Mouse (Mus musculus) adrenal gland, postnatal 36 days (tissue): ENCODE data around the gene Nup133. TPM values are rescaled to one million over a fixed set of nuclear protein-coding genes. Genes with fewer than 3 reads are reported as not detected.
"Not testable (repeated sequence)": the region's sequence is repeated elsewhere in the genome, so short reads cannot be mapped to it uniquely, and the experiment has no call there.

Source experiments
- DNase-seq, 2 experiments: peaks; one replicate each; pipeline ENCODE4 v3.0.0; 2021; ENCODE audit warnings: mixed read lengths in 1 of 2
- long read RNA-seq, 2 experiments: library from polyadenylated mRNA; stranded (forward); transcript quantifications; one replicate each; pipeline ENCODE4 v2.0.0; 2021; ENCODE audit warnings: borderline sequencing depth in 2 of 2
- total RNA-seq, 2 experiments: library from RNA; stranded (reverse); gene quantifications; 2 replicates each; pipeline ENCODE4 v1.2.3; 2021

Nup133 gene
- 10 to 100 TPM; 20.5 to 21.0 TPM for total RNA-seq
- long read RNA-seq, experiment 1, full-length matches to known transcripts: 19 of 25 reads
- long read RNA-seq, experiment 1, partial matches to known transcripts: 5 of 25 reads
- long read RNA-seq, experiment 1, other reads (novel, unspliced or antisense): 1 of 25 reads
- long read RNA-seq, experiment 2, full-length matches to known transcripts: 4 of 6 reads
- long read RNA-seq, experiment 2, partial matches to known transcripts: 2 of 6 reads
- long read RNA-seq, experiment 2, other reads (novel, unspliced or antisense): 0 of 6 reads

GRCm38 (mm10) chr8:123948942-123949685 lies at the start of gene Nup133:
Gene Nup133 (minus strand): TSS chr8:123949265.
- DNase-seq: peak; percentile 99

DNA sequence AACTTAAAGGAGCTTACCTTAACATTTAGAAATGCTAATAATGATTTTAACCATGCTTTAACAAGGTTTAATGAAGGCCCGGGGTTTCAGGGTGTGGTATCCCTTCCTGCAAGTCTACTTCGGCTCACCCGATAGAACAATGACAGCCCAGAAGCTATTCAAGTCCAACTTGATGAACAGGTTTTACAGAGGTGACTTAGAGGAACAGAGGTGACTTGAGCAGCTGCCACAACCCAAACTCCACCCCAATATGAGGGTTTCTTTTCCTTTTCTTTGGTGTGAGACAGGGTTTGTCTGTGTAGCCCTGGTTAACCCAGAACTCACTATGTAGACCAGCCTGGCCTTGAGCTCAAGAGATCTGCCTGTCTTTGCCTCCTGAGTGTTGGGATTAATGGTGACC lies 44.9 kb upstream of the Nup133 start:
- no peak for DNase-seq

GRCm38 (mm10) chr8:123993597-123993996 lies 44.5 kb upstream of the Nup133 start:
- no peak for DNase-seq

GRCm38 (mm10) chr8:123992587-123992986 lies 43.5 kb upstream of the Nup133 start:
- no peak for DNase-seq

DNA sequence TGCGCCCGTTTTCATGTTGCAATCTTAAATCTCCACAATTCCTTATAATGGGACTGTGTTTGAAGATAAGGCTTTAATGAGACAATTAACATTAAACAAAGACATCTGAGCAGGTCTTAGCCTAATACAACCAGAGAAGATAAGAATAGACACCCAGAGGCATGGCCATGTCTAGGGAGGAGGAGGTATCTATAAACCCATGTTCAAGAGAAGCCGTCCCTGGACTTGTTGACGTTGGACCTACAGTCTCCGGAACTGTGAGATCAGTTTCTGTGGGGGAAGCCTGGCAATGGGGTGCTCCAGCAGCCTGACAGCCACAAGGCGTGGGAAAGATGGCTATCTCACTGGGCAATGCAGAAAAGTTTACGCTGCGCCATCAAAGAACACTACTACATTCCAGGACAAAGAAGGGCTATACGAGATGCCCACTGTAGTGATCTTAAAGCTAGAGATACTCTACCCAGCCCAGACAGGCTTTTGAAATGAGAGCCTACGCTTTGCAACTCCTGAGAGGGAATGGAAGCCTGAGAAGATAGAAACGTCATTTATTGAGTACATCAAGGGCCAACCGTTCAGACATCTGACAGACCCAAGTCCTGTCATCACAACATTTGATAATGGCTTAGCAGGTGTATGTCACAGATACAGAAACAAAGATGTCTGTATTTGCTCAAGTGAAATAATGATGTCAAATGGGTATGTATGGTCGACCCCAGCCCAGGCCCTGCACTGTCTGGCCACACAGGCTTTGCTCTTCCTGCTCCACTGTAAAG lies 41.4 kb upstream of the Nup133 start:
- no peak for DNase-seq

- DNase-seq: no peak
These were observed 40.1 kb upstream of the Nup133 start for GRCm38 (mm10) chr8:123989128-123989527.

- DNase-seq: no peak
These were observed 39.6 kb upstream of the Nup133 start for GRCm38 (mm10) chr8:123988605-123989038.

DNA sequence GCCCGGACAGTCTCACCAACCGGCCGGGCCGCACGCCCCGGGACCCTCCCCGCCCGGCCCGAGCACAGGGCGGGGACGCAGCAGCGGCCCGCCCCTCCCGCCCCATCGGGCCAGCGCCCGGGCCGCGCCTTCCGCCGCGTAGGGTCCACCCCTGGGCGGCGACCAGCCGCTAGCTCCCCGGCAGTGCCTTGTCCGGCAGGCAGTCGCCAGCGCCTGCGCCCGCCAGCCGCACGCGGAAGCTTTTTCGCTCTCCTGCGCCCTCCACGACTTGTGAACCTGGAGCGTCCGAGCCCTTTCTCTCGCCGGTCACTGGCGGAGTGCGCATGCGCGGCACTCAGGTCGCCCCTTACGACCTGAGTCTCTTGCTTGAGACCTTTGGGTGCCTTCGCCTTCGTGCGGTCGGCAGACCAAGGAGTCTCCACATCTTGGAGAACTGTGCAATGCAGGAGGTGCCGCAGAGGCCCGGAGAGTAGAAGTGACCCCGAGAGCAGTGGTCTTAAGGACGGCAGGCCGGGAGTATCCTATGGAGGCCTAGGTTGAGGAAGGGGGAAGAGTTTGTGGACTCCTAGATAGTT lies 33.8 kb upstream of the Nup133 start, which contains the start of gene Abcb10:
Gene Abcb10 (minus strand): TSS at position 297 of the 575 bp plus-strand sequence.
- peak; percentile 96 for DNase-seq

DNA sequence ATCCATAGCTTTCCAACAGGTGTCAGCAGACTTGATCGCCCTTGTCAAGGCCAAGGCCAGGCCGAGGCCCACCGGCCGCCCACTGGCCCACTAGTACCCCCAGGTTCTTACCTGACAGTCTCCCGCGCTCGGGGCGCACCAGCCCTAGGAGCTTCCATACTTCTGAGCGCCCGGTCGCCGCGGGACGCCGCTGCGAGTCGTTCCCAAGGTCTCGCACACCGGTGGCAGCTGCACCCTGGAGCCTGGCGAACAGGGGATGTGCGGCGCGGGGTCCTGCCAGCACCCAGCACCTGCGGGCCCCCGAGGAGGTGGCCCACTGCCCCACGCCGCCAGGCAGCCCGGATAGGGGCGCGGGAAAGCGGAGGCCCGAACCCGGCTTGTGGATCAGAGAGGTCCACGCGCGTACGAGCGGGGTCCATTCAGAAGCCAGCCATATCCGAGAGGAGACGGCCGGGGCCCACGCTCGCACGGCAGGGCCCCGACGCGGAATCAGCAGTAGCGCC lies 33.3 kb upstream of the Nup133 start:
- DNase-seq: peak; percentile 39

DNA sequence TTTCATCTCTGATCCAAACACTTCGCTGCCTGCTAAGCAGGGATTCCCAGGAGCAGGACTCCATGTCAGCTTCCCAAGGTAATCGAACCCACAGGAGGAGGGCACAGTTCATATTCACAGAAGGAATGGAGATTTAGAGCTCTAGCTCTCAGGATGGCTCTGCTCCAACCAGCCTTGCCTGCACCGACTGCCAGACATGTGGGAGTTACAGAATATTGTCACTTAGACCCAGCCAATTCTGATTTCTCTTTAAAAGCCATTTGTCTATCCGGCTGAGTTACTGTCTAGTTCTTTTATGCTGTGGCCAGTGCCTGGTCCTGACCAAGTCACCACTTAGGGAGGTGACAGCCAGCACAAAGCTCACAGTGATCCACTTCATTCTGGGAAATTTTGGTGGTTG lies 32.6 kb upstream of the Nup133 start:
- no peak for DNase-seq

DNA sequence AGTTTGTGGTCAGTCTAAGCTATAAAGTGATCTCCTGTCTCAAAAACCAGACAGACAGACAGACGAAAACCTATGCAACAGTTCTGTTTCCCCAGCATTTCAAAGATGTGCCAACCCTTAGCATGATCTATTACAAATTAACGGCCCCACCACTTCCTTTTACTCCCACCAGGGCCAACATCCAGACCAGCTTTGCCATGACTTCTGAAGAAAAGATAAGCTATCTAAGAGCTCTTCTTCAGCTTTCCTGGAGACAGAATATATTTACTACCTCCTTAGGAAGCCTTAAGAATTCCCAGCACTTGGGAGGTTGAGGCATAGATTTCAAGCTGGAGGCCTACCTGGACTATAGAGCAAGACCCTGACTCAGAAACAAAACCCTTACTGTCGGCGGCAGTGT lies 31.2 kb upstream of the Nup133 start:
- no peak for DNase-seq

GRCm38 (mm10) chr8:123978926-123979325 lies 29.9 kb upstream of the Nup133 start:
- no peak for DNase-seq

DNA sequence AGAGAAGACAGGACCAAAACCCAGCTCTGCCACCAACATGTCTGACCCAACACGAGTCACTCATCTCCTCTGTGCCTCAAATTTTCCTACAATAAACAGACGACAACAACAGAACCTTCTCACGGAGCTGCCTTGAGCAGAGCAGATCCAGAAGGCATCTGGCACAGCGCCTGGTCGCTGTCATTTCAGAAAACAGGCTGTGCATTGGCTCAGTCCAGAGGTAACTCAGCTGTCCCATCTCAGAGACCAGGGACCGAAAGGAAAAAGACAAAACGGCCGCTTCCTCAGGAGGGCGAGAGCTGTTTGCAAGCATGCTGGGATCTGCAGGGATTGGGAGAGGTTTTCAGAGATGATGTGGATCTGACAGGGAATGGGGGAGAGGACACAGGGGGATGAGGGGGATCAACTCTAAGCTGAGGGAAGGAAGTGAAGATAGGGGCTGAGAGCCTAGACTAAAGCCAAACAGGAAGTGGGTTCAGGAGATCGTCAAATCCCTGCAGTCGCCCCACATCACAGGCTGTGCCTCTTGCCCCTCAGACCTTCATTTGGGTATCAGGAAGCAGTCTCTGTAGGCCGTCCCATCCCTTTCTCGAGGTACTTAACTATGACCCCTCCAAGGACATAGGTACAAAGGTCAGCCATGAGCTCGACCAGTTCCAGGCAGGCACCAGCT lies 29.2 kb upstream of the Nup133 start:
- DNase-seq: peak; percentile 33 to 34

DNA sequence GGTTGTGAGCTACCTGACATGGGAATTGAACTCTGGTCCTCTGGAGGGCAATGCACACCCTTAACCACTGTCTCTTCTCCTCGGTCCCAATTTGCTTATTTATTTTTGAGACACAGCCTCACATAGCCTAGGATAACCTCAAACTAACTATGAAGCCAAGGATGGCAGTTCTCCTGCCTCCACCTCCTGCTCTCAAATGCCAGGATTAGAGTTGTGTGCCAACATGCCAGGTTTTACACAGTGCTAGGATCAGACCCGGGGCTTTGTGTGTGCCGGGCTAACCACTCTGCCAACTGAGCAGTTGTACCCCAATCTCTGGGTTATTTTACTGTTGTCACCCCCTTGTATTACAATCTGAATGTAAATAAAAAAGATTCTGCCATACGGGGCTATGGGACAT lies 28.4 kb upstream of the Nup133 start:
- DNase-seq: no peak

DNA sequence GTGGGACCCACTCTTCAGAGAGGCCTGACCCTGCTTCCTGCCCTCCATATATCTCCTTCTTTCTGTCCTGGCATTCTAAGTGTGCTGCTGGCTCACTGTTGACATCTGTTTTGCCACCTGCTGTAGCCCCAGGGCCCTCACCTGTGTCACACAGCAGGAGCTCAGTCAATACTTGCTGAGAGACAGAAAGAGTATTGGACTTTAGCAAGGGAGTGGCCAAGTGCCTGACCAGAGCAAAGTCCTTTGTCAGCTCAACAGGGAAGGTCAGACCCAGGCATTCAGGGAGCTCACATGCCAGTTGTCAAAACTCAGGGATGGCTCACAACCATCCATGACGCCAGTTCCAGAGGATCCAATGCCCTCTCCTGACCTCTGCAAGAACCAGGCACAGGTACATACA lies 24.4 kb upstream of the Nup133 start:
- no peak for DNase-seq

GRCm38 (mm10) chr8:123966896-123967295 lies 17.8 kb upstream of the Nup133 start:
- no peak for DNase-seq

GRCm38 (mm10) chr8:123961371-123961770 lies 12.3 kb upstream of the Nup133 start:
- no peak for DNase-seq

- not testable (repeated sequence) for DNase-seq
These were observed 11.5 kb upstream of the Nup133 start for GRCm38 (mm10) chr8:123960556-123960955.

GRCm38 (mm10) chr8:123960056-123960455 lies 11.0 kb upstream of the Nup133 start:
- peak; percentile 25 to 66 for DNase-seq

DNA sequence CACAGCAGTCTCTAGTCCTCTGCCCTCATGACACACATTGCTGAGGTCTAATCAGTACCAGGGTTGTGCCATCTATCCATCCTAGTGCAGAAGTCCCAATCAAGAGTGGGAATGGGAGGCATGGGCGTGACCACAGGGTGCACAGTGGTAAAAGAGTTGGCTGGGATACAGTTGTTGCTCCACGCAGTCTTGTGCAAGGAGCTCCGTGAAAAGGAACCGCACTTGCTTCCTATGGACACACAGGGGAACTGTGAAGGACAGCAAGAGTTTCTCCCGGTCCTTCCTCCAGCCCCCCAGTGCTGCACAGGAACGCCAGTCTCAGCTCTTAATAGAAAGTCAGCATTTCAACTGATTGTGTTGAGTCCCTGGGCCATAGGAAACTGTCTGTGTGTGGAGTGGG lies 10.4 kb upstream of the Nup133 start:
- DNase-seq: no peak

- no peak for DNase-seq
These were observed 9.1 kb upstream of the Nup133 start for GRCm38 (mm10) chr8:123958130-123958529.

GRCm38 (mm10) chr8:123954246-123954645 lies 5.2 kb upstream of the Nup133 start:
- DNase-seq: no peak
